Mouse (Mus musculus) stomach, embryonic 14.5 days (tissue): Measurements from ENCODE around the gene Slc5a5. TPM values are rescaled to one million over a fixed set of nuclear protein-coding genes. Genes with fewer than 3 reads are reported as not detected.
A peak's percentile ranks its signal among the peaks of the same experiment; 100 is the strongest.

Experiments used
- ATAC-seq: fragments of 200-750 bp; cut with Nextera tagmentation; 2 replicates; pipeline ENCODE4 v1.8.0; 2017; ENCODE audit warnings: low read depth, moderate TSS enrichment; ENCODE audit not compliant: insufficient number of reproducible peaks, insufficient read depth, low FRiP score
- H3K27ac ChIP-seq: fragments of 300-500 bp; sonication (generic); 2 replicates; pipeline ENCODE4 v1.5.1; 2014; ENCODE audit warnings: mild to moderate bottlenecking, low read length, moderate library complexity, mixed read lengths
- H3K27me3 ChIP-seq: fragments of 300-500 bp; sonication (generic); 2 replicates; pipeline ENCODE4 v1.6.1; 2014; ENCODE audit warnings: low read length, control low read depth, mixed read lengths; ENCODE audit not compliant: control insufficient read depth, insufficient read depth
- H3K36me3 ChIP-seq: fragments of 300-500 bp; sonication (generic); 2 replicates; pipeline ENCODE4 v1.6.1; 2014; ENCODE audit warnings: mild to moderate bottlenecking, control low read depth, low read length, moderate library complexity, mixed read lengths; ENCODE audit not compliant: control insufficient read depth, insufficient read depth
- H3K4me1 ChIP-seq: fragments of 300-500 bp; sonication (generic); 2 replicates; pipeline ENCODE4 v1.6.1; 2014; ENCODE audit warnings: low read length, control low read depth, mixed read lengths; ENCODE audit not compliant: control insufficient read depth, insufficient read depth
- H3K4me2 ChIP-seq: fragments of 300-500 bp; sonication (generic); replicated peaks from 2 replicates; pipeline ENCODE4 v1.6.1; 2014; ENCODE audit warnings: low read depth, low read length, control low read depth
- H3K4me3 ChIP-seq: fragments of 300-500 bp; sonication (generic); 2 replicates; pipeline ENCODE4 v1.5.1; 2014; ENCODE audit warnings: low read depth, low read length, control low read depth
- H3K9ac ChIP-seq: fragments of 300-500 bp; sonication (generic); replicated peaks from 2 replicates; pipeline ENCODE4 v1.6.1; 2014; ENCODE audit warnings: low read depth, mild to moderate bottlenecking, control low read depth, low read length, moderate library complexity, mixed read lengths
- H3K9me3 ChIP-seq: fragments of 300-500 bp; sonication (generic); 2 replicates; pipeline ENCODE4 v1.6.1; 2016; ENCODE audit warnings: low read depth, low read length, control low read depth; ENCODE audit not compliant: control insufficient read depth
- WGBS: fragments of 180-500 bp; shearing (Covaris S2); extraction: QIAGEN DNeasy Blood & Tissue Kit; methylation state at CpG from one replicate; pipeline ENCODE4 v1.1.7; 2014; 5-methylcytosine and 5-hydroxymethylcytosine counted together
- polyA plus RNA-seq: library from polyadenylated mRNA; unstranded; fragments of >200 nt; fragmentation: Nextera tagmentation; extraction: Ambion mirVana; gene quantifications from 2 replicates; pipeline ENCODE4 v1.2.1, GENCODE M21; 2014

Gene Slc5a5
- polyA plus RNA-seq, 1 experiment from 2014 or later = 4.2 TPM

DNA sequence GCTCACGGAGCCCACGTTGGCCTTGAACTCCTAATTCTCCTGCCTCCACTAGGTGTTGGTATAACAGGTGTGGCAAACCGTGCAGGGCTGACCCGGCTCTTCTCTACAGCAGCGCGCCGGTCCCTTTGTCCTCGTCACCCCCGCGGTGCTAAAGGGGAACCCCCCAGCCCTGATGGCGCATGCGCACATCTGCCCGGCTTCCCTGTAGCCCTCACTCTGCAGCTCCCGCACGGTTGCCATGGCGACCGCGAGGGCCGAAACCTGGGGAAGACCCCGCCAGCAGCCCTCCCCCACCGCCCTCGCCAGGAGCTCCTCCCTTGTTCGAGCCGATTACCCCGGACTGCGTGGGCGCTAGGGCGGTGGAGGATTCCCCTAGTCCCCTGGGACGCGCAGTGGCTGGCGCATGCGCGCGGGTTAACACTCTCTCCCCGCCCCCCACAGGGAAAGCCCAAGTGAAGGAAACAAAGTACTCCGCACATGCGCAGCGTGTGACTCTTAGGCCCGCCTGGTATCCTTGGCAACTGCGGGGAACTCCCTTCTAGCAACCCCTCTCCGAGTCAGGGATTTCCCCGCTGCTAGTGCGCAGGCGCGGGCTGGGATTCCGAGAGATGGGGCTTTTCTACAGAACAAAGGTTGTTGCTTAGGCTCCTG lies 27.1 kb downstream of the Slc5a5 start:
- ATAC-seq = peak; percentile 91
- Histone ChIP-seq H3K27me3 (0 out of 2 replicates have a peak, but pooled peaks cover 9% of the 10 kb centered on the region), H3K4me2 (peak overlapping the region; percentile 78), H3K27ac (peak overlapping the region; percentile 80), H3K9ac (peak overlapping the region; percentile 40), H3K9me3 (no peaks in the 10 kb centered on the region), H3K4me1 (peaks cover 37% of the 10 kb centered on the region), H3K36me3 (0 out of 2 replicates have a peak, but pooled peaks cover 2% of the 10 kb centered on the region), H3K4me3 (peak overlapping the region; percentile 42)
- WGBS = under 1% methylated on average over 46 of the region's 46 CpGs

DNA sequence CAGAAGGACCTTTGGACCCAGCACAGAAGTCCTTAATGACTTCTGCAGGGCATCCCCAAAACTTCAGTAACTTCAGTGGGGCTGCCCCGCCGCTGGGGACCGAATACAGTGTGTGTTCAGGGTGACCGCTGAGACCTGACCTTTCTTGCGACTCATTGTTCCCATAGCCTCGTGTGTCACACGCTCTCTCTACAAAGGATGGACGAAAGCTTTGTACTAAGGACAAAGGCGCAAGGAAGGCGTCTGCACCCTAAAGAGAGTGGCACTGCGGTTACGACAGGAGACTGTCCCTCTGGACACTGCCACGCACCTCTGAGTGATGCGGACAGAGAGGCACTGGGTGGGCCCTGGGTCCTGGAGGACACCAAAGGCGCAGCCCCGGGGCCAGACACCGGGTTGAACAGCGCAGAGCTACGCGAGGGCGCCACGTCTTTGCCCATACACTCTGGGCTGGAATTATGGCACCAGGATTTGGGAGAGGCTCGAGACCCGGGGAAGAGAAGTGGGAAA lies 27.8 kb downstream of the Slc5a5 start:
- WGBS = 4% methylated on average over 24 of the region's 24 CpGs
- 0 out of 2 replicates have a peak, but pooled peaks cover 2% of the 10 kb centered on the region for H3K36me3 ChIP-seq

DNA sequence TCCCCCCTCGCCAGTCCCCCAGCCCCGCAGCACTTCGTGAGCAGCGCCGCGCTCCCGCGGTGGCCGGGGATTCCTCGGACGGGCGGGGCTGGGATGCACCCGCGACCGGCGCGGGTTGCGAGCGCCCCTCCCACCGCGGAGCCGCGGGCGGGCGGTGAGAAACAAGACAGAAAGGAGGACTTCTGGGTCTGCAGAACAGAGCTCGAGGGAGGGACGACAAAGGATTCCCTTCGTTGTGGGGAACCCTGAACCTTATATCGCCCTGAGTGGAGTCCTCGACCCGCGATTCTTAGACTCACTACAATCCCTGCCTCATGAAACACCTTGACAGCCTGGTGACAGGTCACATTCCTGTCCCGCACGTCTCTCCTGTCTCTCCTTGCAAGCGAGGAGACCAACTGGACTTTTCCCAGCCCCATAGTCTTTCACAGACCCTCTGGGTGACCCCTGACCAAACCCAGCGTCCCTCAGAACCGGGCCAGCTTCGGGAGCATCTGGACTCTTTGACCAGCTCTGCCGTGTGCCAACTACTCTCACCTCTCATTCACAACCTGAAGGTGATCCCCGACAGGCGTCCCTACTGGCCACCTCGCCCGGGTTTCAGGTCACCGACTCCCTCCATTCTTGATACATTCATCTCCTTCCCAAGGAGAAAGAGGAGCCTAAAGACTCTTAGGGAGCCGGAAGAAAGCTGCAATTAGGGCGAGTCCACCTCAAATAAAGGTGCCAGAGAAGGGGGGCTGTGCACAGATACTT lies 28.4 kb downstream of the Slc5a5 start:
- Histone ChIP-seq H3K4me1 (peaks cover 37% of the 10 kb centered on the region), H3K9ac (no peak overlapping the region; the same call in 1 of the 2 replicates), H3K9me3 (no peaks in the 10 kb centered on the region), H3K36me3 (0 out of 2 replicates have a peak, but pooled peaks cover 2% of the 10 kb centered on the region), H3K4me2 (peak overlapping the region; percentile 78), H3K27ac (no peak overlapping the region), H3K4me3 (peak overlapping the region; percentile 42), H3K27me3 (0 out of 2 replicates have a peak, but pooled peaks cover 9% of the 10 kb centered on the region)
- 2% methylated on average over 46 of the region's 46 CpGs for WGBS
- ATAC-seq = no peak

More for the DNA sequence above, 27.8 kb downstream of the Slc5a5 start:
- Histone ChIP-seq H3K27ac (peak overlapping the region; percentile 80), H3K9ac (peak overlapping the region; percentile 40), H3K4me1 (peaks cover 37% of the 10 kb centered on the region), H3K4me3 (peak overlapping the region; percentile 42), H3K27me3 (0 out of 2 replicates have a peak, but pooled peaks cover 9% of the 10 kb centered on the region), H3K4me2 (peak overlapping the region; percentile 78), H3K9me3 (no peaks in the 10 kb centered on the region)
- no peak for ATAC-seq

DNA sequence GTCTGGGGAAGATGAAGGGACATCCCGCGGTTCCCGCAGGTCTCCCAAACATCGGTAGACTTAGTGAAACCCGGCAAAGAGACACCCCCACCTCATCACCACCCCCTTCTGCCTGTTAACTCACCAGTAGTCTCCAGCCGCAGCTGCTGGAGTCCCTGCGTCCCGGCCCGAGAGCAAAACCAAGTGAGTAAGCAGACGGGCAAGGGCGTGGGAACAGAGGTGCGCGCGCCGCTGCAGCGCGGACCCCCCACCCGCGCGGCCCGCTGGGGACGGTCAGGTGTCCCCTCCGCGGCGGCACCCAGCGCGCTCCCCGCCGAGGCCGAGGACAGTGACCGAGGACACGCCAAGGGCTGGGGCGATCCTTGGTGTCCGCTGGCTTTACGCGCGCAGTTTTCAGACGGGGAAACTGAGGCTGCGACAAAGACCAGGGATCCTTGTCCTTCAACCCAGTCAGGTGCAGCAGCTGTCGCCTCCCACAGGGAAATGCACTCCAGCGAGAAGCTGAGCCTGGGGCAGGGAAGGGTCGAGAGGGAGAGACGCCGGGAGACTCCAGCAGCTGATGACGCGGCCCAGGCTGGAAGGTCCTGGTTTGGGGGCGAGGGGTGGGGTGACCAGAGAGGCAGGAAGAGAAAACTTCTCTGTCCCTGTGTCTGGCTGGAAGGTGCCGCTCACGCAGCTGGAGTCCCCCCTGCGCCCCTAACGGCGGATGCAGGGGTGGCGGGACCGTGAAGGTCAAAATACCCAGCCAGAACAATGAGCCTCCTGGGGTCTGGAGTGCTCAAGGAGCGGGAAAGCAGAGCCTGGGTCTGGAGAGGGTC lies 29.5 kb downstream of the Slc5a5 start, which contains the start of gene Kcnn1:
Gene Kcnn1 (minus strand): TSS at position 435 of the 818 bp plus-strand sequence.
- no peak for ATAC-seq
- peak within 1 kb of the TSS; percentile 42 for H3K4me3 ChIP-seq
- peak within 1 kb of the TSS; percentile 78 for H3K4me2 ChIP-seq
- WGBS = under 1% methylated on average over 55 of the region's 55 CpGs
- H3K9me3 ChIP-seq = no peaks in the 10 kb centered on the region
- no peak within 1 kb of the TSS for H3K27ac ChIP-seq
- H3K4me1 ChIP-seq = peaks cover 26% of the 10 kb centered on the region
- H3K9ac ChIP-seq = peak within 1 kb of the TSS; percentile 18; the same call in 1 of the 2 replicates
- 0 out of 2 replicates have a peak, but pooled peaks cover 1% of the 10 kb centered on the region for H3K36me3 ChIP-seq
- 0 out of 2 replicates have a peak, but pooled peaks cover 9% of the 10 kb centered on the region for H3K27me3 ChIP-seq

DNA sequence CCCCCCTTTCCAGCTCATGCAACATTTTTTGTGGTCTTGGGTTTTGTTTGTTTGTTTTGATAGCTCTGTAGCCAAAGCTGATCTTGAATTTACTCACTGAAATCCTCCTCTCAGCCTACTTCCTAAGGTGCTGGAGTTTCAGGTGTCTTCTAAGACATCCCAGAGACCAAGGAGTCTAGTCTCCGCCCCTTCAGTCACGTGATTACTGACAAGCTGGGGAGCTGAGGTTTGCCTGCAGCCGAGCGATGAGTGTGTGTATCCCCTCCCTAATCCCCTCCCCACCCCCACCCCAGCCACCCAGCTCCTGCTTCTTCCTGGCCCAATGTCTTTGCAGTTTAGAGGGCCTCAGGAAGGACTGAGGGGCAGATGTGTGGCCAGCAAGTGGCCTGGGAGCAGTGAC lies 35.0 kb downstream of the Slc5a5 start:
- 10% methylated on average over 4 of the region's 4 CpGs for WGBS
- Histone ChIP-seq H3K4me1 (peaks cover 4% of the 10 kb centered on the region), H3K4me3 (no peak overlapping the region), H3K27me3 (0 out of 2 replicates have a peak, but pooled peaks cover 7% of the 10 kb centered on the region), H3K27ac (no peak overlapping the region), H3K9ac (no peak overlapping the region), H3K4me2 (no peak overlapping the region; the same call in 1 of the 2 replicates), H3K9me3 (no peaks in the 10 kb centered on the region), H3K36me3 (no peaks in the 10 kb centered on the region)
- ATAC-seq = 0 out of 2 replicates have a peak, but pooled peaks have one; percentile 12

DNA sequence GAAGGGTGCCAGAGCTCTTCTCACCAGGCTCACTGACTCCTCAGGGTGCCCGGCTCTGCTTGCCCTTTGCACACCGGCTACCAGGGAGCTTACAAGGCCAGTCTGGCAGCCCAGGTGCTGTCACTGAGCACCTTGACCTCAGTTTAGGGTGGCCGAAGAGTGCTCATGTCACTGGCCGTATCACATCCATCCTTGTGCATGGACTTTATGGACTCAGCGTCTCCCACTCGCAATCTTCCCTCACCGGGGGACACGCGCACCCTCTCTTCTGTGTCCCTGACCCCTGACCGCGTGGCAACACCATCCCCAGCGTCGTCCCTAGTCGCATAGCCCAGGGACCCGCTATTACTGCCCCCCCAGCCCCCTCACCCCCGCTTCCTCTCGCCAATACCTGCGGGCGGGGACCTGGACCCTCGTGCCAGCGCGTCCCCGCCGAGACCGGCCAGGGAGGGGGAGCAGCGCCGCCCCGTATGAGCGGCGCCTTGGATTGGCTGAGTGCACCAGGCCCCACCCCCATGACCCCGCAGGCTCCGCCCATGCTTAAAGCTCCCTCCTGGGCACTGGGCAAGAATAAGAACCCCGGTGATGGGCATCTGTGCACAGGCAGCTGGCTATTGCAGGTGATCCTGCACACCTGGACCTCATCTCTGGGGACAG lies 35.9 kb downstream of the Slc5a5 start:
- peak overlapping the region; percentile 89 for H3K4me2 ChIP-seq
- 0 out of 2 replicates have a peak, but pooled peaks cover 3% of the 10 kb centered on the region for H3K27me3 ChIP-seq
- peak overlapping the region; percentile 28; the same call in 1 of the 2 replicates for H3K9ac ChIP-seq
- peak; percentile 79 for ATAC-seq
- peak overlapping the region; percentile 43 for H3K4me3 ChIP-seq
- 8% methylated on average over 32 of the region's 33 CpGs for WGBS
- no peak overlapping the region for H3K27ac ChIP-seq
- no peaks in the 10 kb centered on the region for H3K36me3 ChIP-seq
- peaks cover 3% of the 10 kb centered on the region; the same call in 1 of the 2 replicates for H3K4me1 ChIP-seq
- no peaks in the 10 kb centered on the region for H3K9me3 ChIP-seq

DNA sequence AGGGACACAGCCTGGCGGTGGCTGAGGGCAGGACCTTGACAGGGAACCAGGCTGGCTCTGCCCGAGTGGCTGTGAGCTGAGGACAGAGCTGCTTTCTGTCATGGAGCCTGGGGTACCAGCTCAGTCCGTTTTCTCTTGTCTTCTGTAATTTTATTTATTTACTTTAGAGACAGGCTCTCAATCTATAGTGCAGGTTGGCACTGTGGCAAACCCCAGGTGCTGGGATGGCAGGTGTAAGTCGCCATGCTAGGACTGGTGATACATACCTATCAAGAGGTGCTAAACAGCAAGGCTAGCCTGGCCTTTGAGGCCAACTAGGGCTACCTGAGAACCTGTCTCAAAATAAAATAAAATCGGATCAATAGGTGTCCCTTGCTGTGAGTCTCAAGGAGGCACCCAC lies 36.5 kb downstream of the Slc5a5 start:
- Histone ChIP-seq H3K27ac (no peak overlapping the region), H3K4me2 (peak overlapping the region; percentile 89; the same call in 1 of the 2 replicates), H3K27me3 (no peaks in the 10 kb centered on the region), H3K9ac (no peak overlapping the region), H3K36me3 (no peaks in the 10 kb centered on the region), H3K4me3 (no peak overlapping the region), H3K4me1 (peaks cover 3% of the 10 kb centered on the region; the same call in 1 of the 2 replicates), H3K9me3 (no peaks in the 10 kb centered on the region)
- ATAC-seq = no peak
- WGBS = 63% methylated on average over 5 of the region's 5 CpGs
